Mouse (Mus musculus): Measurements from ENCODE around the gene Zfp809.

The Zfp809 gene

DNA sequence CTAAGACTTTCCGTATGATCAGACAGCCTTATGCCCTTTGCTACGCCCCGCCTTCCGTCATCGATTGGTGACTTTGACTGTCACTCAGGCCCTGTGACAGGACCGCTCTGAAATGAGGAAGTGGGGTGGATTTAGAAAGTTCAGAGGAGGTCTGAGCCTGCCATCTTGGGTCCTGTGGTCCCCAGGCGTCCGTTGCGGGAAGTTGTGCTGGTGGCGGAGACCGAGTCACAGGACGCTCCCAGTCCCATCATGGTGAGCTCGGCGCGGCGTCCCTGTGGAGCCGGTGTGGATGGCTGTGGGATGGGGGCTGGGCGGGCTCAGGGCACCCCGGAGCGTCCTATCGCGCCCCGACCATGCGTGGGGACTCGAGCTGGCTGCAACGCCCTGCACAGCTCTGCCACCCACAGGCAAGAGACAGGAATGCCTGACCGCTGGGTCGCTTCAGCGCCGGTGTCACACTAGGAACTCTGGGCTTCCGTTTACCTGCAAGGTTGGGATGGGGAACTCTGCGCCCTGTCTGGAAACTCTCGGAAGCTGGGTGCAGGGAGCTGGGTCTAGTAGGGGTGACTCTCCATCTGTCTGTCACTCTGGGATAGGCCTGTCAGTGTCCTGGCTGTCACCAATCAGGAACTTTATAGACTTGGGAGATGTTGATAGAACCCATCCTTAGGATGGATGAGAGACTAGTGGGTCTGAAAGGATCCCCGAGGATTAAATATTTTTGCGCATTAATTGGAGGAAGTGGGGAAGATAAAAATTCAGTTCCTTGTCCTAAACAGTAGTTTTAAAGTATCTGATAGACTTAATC lies at the start of gene Zfp809:
Zfp809 (plus strand) TSS at position 134 of the 808 bp plus-strand sequence.
- DNase-seq (ENCODE audit: low read depth, low spot score) = peak; percentile 99

GRCm38 (mm10) chr9:22188025-22188611 lies 37.4 kb upstream of the Zfp809 start, which contains the start of gene Zfp872:
Gene Zfp872, plus strand, starts transcription at chr9:22188090.
- no peak for DNase-seq (ENCODE audit: low read depth, low spot score)

GRCm38 (mm10) chr9:22196412-22196811 lies 29.1 kb upstream of the Zfp809 start:
- no peak for DNase-seq (ENCODE audit: low read depth, low spot score)

GRCm38 (mm10) chr9:22213785-22214194 lies 11.7 kb upstream of the Zfp809 start:
- no peak for DNase-seq (ENCODE audit: low read depth, low spot score)

DNA sequence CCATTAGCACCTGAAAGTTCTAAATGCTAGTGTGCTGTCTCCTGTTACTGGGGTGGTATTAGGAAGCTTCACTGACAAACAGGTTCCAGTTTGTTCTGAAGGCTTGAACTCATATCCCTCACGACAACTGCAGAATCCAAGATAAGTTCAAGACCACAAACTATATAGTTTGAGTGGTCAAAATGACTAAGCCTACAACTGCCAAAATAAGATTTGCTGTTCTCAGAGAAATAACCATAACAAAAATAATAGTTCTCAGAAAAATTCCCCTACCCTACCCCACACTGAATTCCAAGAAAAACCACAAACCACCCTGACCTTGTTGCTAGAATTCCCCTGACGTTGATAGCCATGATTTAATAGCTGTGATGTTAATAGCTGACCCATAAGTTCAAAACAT lies 11.0 kb upstream of the Zfp809 start:
- DNase-seq (ENCODE audit: low read depth, low spot score) = no peak

GRCm38 (mm10) chr9:22216705-22217104 lies 8.8 kb upstream of the Zfp809 start:
- DNase-seq (ENCODE audit: low read depth, low spot score) = no peak

DNA sequence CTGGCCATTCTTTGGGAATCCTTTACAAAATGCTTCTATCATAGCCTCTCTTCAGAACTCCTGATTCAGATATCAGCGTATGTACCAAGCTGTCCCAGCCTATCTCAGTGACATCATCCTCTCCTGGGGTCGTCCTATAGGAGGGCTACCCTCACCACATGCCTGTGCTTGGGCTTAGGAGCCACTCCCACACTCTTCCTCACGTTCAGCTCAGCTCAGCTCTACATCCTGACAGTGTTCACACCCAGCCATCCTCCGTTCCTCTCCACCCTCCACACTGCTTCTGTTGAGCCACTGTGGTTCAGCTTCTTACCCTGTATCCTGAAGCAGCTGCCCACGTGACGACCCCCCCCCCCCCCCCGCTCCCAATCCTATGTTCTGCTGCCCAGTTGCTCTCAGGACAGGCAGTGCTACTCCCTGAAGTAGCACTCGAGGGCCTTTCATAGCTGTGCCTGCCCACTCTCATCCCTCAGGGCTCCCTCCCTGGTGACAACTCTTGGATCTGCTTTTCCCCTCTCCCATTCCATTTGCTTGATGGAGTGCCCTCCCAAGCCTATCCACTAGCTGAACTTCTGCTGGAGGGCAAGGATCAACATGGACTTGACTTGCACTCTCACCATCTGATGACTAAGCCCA lies 7.5 kb upstream of the Zfp809 start:
- DNase-seq (ENCODE audit: low read depth, low spot score) = no peak

- no peak for DNase-seq (ENCODE audit: low read depth, low spot score)
Observed at GRCm38 (mm10) chr9:22224066-22224465, 1.4 kb upstream of the Zfp809 start.

DNA sequence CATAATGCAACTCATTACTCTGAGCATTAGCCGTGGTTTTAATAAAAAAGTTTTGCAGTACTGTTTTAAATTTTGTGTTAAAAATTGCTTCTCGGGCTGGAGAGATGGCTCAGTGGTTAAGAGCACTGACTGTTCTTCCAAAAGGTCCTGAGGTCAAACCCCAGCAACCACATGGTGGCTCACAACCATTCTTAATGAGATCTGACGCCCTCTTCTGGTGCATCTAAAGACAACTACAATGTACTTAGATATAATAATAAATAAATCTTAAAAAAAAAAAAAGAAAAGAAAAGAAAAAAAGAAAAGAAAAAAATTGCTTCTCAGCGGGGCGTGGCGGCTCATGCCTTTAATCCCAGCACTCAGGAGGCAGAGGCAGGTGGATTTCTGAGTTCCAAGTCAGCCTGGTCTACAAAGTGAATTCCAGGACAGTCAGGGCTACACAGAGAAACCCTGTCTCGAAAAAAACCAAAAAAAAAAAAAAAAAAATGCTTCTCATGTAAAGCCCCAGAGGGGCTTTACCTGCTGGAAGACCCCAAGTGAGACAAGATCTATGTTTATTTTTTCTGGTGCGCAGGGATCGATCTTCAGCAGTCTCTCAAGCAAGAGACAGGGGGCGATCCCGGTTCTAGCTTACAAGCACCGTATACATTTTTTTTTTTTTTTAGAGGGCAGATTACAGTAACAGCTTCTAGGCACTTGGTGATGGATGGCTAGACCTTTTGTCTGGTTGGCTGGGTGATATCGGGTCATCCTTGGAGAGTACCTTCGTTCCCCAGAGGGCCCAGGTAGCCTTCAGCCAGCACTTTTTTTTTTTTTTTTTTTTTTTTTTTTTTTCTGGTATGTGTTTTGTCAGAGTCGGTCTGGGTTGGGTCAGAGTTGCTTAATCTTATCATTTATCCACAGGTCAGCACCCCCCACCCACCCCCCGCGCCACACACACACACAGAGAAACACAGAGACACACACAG lies 694 bp upstream of the Zfp809 start:
- DNase-seq (ENCODE audit: low read depth, low spot score) = peak; percentile 86

- DNase-seq (ENCODE audit: low read depth, low spot score) = peak; percentile 48
Observed at GRCm38 (mm10) chr9:22226389-22226673, 817 bp downstream of the Zfp809 start.

DNA sequence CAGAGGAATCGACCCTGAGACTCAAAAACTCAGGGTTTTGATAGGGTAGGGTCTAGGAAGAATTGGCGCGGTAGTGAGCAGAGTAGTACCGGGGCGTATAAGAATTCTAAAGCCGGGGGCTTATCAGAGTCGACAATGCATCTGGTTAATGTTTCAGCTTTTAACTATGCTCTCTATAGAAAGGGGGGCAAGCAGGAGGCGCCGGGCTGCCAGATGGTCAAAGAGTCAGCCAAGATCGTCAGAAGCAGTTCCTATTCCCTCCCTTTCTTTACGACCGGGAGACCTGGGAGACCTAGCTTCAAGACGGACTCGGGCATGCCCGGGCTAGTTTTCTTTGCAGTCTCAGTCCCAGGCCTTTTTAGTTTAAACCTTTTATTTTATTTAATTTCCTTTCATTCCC lies 1.3 kb downstream of the Zfp809 start:
- no peak for DNase-seq (ENCODE audit: low read depth, low spot score)

DNA sequence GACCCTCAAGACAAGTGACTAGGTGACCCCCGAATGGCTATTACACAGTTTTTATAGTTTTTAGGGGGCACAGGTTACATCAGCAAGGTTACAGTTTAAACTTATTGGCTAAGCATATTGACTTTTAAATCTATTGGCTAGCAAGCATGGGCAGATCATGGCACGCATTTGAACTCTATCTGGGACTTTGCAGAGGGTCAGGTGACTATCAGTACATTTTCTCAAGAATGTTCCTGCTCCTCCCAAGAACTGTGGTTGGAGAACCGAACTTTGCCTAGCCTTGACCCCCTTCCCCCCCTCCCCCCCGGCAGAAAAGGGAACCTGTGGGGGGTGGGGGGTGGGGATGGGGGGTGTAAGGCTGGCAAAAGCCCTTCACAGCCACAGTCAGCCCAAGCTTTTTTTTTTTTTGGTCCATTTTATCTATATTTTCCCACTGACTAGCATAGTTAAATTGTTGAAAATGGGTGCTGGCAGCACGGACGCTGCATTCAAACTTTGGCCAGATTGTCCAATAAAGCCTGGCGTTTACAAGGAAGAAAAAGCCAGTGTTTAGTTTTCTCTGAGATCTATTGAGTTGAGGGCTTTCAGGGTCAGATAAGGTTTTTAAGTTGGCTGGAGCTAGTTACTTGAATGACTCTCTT lies 4.0 kb downstream of the Zfp809 start:
- DNase-seq (ENCODE audit: low read depth, low spot score) = no peak

DNA sequence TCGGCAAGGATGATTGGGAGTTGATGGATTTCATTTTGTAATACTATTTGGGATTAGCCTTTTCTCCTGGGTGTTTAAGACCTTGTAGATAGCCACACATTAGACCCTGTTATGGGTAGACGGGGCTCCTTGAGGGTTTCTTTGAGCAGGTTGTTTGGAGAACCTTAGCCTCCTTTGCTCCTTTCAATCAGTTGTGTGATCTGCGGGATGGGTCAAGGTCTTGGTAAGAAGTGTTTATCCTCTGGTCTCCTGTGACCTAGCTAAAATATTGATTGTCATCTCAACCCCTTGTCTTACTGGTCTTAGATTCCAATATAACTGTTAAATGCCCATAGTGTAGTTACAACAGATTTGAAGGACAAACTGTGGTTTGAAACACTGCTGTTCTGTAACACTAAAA lies 4.5 kb downstream of the Zfp809 start:
- DNase-seq (ENCODE audit: low read depth, low spot score) = no peak

DNA sequence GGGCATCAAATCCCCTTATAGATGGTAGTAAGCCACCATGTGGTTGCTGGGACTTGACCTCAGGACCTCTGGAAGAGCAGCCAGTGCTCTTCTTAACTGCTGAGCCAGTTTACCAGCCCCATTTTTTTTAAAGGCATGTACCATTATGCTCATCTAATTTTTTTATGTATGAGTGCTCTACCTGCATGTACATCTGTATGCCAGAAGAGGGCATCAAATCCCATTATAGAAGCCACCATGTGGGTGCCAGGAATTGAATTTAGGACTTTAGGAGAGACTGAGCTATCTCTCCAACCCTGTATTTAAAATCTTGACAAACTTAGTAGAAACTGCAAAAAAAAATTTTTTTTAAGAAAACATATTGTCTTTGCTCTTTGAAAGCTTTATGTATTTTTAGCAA lies 5.0 kb downstream of the Zfp809 start:
- DNase-seq (ENCODE audit: low read depth, low spot score) = peak; percentile 33

DNA sequence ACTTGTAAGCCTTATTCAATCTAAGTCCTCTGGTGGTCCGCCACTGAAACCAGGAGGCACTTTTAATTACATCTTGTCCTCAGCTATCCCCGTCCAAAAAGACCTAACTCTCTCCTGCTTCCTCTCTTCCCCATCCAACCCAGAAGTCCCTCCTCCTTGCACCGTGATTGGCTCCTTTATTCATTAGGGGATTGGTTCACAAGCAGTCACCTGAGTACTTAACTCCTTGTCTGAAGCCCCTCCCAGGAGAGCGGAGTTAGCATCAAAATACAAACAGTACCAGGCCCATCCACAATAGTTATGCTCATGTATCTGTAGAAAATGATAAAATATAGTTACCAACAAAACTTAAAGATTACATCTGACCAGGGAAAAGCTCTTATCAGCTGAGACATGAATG lies 14.5 kb downstream of the Zfp809 start:
- no peak for DNase-seq (ENCODE audit: low read depth, low spot score)

DNA sequence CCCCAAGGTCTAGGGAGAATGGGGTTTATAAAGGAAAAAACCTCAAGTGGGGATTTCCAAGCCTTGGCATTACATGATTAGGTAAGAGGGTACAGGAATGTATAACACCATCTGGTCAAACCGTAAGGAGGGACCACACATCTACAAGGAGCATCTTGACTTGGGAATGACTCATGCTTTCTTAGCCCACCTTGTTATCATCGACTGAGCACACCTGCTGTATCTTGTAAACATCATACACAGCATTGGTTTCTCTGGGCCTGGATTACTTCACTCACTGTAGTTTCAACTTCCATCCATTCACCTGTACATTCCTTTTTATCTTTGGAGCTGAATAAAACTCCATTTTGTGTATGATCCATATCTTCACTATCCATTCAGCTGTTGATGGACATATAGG lies 18.7 kb downstream of the Zfp809 start:
- DNase-seq (ENCODE audit: low read depth, low spot score) = no peak

DNA sequence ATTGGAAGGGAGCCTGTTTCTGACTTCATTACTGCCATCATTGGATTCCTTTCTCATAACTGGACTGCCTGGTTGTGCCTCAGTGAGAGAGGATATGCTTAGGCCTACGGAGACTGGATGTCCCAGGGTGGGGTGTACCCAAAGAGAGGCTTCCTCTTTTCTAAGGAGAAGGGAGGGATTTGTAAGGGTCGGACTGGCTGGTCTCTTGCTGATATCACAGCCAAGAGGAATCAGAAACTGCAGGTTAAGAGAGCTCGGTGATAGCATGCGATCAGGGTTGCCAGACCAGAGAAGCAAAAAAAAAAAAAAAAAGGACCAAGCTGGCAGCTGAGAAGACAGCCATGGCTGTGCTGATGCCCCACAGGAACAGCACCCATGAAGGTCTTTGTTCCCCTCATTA lies 31.1 kb downstream of the Zfp809 start:
- no peak for DNase-seq (ENCODE audit: low read depth, low spot score)

DNA sequence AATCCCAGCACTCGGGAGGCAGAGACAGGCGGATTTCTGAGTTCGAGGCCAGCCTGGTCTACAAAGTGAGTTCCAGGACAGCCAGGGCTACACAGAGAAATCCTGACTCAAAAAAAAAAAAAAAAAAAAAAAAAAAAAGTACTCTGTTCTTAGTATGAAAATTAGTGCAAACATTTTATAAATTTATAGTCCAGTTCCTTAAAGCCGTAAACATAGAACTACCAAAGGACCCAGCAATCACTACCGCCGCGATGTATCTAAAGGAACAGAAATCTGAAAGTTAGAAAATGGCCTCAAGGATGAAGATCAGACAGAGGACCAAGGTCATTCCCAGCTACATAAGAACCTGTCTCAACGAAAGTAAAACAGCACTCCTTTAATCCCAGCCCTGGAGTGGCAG lies 33.3 kb downstream of the Zfp809 start:
- no peak for DNase-seq (ENCODE audit: low read depth, low spot score)

DNA sequence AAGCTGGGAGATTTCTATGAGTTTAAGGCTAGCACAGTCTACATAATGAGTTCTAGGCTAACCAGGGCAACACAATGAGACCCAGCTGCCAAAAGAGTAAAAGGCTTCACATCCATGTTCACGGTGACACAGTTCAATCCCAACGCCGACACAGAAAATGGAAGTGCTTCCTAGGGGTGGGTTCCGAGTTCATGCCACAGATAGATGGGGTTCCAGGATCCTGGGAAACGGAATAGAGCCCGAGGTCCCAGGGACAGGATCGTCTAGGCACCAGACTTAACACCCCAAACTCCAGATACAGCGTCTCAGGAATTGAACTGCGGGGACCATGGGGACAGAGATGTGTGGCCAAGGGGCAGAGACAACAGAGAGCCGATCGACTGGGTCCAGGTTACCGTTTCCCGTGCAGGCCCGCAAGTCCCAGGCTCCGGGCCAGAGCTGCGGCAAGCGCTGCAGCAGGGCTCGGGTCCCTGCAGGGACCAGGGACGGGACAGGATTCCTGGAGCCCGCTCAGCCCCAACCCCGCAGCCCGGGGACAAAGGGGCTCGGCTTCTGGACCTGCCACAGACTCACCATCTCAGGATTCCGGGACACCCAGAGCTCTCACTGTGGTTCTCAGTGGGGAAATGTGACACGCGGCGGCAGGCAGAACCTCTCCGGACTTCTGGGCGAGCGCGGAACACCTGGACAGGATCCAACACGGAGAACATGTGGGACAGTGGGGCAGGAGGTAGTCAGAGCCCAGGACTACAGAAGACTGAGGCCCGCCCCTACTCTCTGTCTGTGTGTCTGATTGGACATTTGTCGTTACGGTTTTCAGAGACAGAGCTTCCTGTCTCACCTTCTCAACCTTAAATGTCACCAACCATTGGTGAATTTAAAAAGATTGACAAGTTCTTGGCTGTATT lies 33.9 kb downstream of the Zfp809 start, which contains the start of gene Zfp599:
Zfp599 (minus strand) TSS at position 712 of the 908 bp plus-strand sequence.
- peak; percentile 82 for DNase-seq (ENCODE audit: low read depth, low spot score)

GRCm38 (mm10) chr9:22260092-22260422 lies 34.5 kb downstream of the Zfp809 start:
- DNase-seq (ENCODE audit: low read depth, low spot score) = no peak
